Mouse (Mus musculus) heart, postnatal 14 days (tissue): ENCODE data around the gene Foxn1. TPM values are rescaled to one million over a fixed set of nuclear protein-coding genes. Genes with fewer than 3 reads are reported as not detected.

ENCODE experiments used
- DNase-seq, 2 experiments: peaks; one replicate each; pipeline ENCODE4 v3.0.0; 2021 to 2022
- intact Hi-C: fragments of 180-260 bp; cut with DNase I; formaldehyde crosslinking; loops from one replicate; pipeline ENCODE4 v1.15.1; 2025
- total RNA-seq, 2 experiments: library from RNA; stranded (reverse); gene quantifications; 2 replicates each; pipeline ENCODE4 v1.2.3; 2021

Foxn1 gene
- total RNA-seq, 2 experiments from 2014 or later = 0.24 TPM; not detected in 1

DNA sequence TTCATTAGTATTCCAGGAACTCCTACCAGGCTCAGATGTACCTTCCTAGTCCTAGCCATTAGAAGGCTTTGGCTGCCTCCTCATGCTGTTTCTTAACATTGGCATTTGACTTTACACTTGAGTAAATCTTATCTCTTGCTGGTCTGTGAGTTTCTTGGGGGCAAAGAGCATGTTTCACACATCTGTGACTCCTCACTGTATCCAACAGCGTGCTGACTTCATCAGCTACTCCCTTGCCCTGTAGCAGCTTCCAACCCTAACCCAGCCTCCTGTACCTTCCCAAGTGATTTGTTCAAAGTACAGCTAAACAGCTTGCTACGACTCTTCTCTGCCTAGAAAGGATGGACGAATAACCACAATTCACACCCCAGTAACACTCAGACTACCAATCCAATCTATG is 15.1 kb upstream of the Foxn1 start:
- intact Hi-C loops = no loop called here
- DNase-seq = no peak

GRCm38 (mm10) chr11:78400936-78401335 is 14.6 kb upstream of the Foxn1 start:
- DNase-seq = no peak
- intact Hi-C loops = no loop called here

GRCm38 (mm10) chr11:78399680-78400079 is 13.3 kb upstream of the Foxn1 start:
- peak; percentile 62 to 76 for DNase-seq
- intact Hi-C loops = loop anchor here (1.0 kb wide), 2 partner anchors 39 to 44 kb away; no protein-coding TSS in a partner anchor

DNA sequence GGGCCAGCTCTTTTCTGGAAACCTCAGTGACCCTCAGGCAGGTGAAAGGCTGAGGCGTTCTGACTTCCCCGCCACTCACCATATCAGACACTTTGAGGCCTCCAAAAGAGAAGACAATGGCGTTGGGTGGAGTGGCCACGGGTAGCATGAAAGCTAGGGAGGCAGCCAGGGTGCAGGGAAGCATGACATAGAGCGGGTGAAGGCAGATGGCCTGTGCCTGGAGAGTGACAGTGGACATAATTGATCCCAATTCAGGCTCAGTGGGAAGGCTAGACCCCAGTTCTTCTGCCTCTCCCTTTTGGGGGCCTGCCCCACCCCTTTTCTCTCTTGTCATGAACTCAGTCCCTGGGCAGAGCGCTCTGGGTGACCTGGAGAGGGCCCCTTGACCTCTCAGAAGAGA is 11.9 kb upstream of the Foxn1 start:
- intact Hi-C loops = no loop called here
- no peak for DNase-seq

DNA sequence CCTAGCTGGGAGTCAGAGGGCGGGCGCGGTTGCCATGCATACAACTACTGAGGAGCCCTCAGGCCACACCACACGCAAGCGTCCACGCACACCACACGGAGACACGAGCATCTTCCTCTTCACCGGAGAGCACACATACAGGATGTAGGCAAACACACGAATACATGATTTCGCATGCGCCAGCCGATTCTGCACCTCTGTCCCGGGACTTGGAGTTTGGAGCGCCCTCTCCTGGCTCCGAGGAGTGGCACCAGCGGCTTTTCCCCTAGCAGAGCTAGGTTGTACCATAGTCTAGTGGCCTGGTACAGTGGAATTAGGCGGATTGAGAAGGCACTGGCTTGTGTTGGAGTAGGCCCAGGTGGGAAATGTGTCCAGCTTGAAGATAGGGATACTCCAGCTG is 11.0 kb upstream of the Foxn1 start:
- intact Hi-C loops = no loop called here
- DNase-seq = peak; percentile 45 to 73

GRCm38 (mm10) chr11:78396950-78397349 is 10.6 kb upstream of the Foxn1 start:
- intact Hi-C loops = no loop called here

GRCm38 (mm10) chr11:78392728-78393127 is 6.4 kb upstream of the Foxn1 start:
- intact Hi-C loops = no loop called here
- no peak for DNase-seq

More at GRCm38 (mm10) chr11:78396950-78397349, 10.6 kb upstream of the Foxn1 start:
- no peak for DNase-seq

DNA sequence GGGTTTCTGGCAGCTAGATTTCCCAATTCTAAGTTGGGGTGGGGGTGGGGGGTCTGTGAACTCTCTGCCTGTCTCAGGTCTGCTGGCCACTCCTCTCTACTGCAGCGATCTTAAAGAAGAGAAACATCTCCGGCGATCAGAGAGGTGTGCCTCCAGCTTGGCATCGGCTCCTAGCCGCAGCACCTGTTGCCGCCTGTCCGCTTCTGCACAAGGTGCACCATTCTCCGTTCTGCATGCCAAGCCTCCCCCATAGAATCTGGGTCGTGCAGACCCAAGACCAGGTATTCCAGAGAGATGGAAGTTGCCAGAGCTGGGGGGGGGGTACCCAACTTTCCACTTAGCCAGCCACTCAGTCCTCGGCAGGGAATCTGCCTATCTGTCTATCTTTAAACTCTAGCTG is 582 bp downstream of the Foxn1 start:
- intact Hi-C loops = no loop called here
- no peak for DNase-seq

GRCm38 (mm10) chr11:78382701-78383100 is 3.7 kb downstream of the Foxn1 start:
- intact Hi-C loops = no loop called here
- no peak for DNase-seq

DNA sequence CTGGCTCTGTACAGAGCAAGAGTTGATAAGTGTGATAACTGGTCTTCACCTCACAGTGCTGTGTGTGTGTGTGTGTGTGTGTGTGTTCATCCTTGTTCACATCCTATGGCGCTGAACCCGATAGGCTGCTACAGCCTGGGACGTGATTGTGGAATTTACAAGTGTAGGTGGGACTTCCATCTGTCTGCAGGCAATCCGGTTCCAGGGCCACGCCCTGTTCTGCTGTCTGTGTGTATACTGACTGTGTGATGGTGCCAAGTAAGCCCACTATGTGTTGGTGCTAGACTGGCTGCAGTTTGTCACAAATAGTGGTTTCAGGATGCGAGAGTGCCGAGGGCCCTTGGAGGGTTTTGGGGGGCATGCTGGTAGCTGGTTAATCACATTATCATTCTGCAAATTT is 4.1 kb downstream of the Foxn1 start:
- no peak for DNase-seq
- intact Hi-C loops = no loop called here

- DNase-seq = no peak
- intact Hi-C loops = no loop called here
Measured at GRCm38 (mm10) chr11:78380996-78381395, 5.4 kb downstream of the Foxn1 start.

DNA sequence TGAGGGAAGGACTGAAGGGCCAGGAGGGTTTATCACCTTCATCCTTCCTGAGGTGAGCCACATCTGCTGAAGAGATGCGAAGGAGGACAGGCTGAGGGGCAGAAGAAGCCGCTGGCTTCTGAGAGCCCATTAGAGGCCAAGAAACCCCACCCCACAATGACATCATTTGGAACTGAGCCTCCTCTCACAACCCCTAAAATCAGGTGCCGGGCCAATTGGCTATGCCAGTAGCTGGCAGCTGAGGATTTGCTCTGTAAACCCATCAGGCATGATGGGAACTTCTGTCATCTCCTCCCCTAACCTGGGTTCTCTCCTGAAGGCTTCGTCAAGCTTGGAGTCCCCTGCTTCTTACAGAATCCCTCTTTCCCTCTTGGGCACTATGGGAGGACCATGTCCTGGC is 6.0 kb downstream of the Foxn1 start:
- intact Hi-C loops = no loop called here
- no peak for DNase-seq

DNA sequence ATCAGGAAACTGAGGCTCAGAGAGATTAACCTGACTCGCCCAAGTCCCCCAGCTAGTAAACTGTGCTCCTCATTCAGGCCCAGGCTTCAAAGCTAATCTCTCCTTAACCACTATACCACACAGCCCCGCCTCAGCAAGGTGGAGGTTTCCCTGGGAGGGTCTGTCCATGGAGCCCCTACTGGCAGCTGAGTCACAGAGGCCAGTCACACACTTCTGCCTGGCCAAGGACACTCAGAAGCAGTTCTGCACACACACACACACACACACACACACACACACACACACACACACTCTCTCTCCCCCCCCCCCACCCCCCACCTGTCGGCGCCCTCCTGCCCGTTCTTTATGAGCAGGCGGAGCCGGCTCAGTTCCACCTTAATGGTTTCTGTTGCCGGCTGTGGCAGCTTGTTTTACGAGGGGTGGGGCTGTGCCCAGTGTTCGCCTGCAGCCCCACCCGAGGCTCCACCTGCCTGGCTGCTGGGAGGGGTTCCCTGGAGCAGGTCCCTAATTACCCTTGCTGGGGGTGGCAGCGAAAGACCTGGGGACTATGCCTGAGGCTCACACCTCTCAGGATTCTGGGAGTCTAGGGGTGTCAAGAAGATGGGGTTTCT is 8.7 kb downstream of the Foxn1 start:
- DNase-seq = no peak
- intact Hi-C loops = no loop called here

DNA sequence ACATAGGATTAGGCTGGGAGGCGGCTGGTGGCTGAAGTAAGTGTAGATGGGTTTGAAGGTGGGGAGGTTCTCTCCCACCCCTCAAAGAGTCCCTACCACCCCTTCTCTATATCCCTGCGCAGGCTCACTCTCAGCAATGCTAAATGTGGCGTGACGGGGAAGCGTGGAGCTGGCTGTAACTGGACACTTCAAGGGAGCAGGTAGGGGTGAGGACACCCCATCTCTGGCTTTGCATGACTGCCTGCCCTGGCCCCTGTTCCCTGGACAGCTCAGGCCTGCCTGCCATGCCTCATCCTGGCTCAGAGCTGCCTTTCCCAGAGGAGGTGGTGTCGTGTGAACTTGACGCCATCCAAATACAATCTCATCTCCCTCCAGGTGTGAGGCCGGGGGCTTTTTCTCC is 12.2 kb downstream of the Foxn1 start:
- no peak for DNase-seq
- intact Hi-C loops = no loop called here

- intact Hi-C loops = no loop called here
- peak; percentile 38 to 54 for DNase-seq
Measured at GRCm38 (mm10) chr11:78372610-78373009, 13.7 kb downstream of the Foxn1 start.

DNA sequence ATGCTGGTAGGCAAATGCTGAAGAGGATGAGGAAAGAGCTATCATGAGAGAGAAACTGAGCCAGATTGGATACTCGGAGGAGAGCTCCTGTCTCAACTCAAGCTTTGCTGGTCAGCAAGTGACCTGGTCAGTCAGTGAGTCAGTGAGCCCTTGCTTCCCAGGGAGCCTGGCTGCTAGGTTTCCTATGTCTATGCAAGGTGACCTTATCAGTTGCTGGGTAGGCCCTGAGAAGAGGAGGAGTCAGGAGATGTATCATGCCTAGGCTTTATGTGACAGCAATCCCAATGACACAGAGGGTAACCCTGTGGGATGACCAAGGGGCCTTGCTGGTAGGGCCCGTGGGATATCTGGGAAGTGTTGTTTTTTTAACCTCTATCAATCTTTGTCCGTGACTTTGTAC is 14.2 kb downstream of the Foxn1 start:
- DNase-seq = no peak
- intact Hi-C loops = no loop called here

GRCm38 (mm10) chr11:78371711-78372110 is 14.6 kb downstream of the Foxn1 start:
- DNase-seq = no peak
- intact Hi-C loops = no loop called here

GRCm38 (mm10) chr11:78370389-78370788 is 16.0 kb downstream of the Foxn1 start:
- intact Hi-C loops = no loop called here
- DNase-seq = no peak

- intact Hi-C loops = no loop called here
- DNase-seq = no peak
Measured at GRCm38 (mm10) chr11:78367456-78368225, 18.7 kb downstream of the Foxn1 start.

GRCm38 (mm10) chr11:78364103-78364502 is 22.3 kb downstream of the Foxn1 start:
- intact Hi-C loops = loop anchor here (5.0 kb wide), 1 partner anchor 88 kb away; no protein-coding TSS in a partner anchor

GRCm38 (mm10) chr11:78363309-78364007 is 22.9 kb downstream of the Foxn1 start:
- intact Hi-C loops = loop anchor here (5.0 kb wide), 1 partner anchor 89 kb away; no protein-coding TSS in a partner anchor
- no peak for DNase-seq

More at GRCm38 (mm10) chr11:78364103-78364502, 22.3 kb downstream of the Foxn1 start:
- no peak for DNase-seq
